Mouse (Mus musculus) spleen, postnatal 4 days (tissue): ENCODE results near the gene Hnrnpab.
"Not testable (repeated sequence)": the region's sequence is repeated elsewhere in the genome, so short reads cannot be mapped to it uniquely, and the experiment has no call there.

Experiments
- DNase-seq, 2 experiments: peaks; one replicate each; pipeline ENCODE4 v3.0.0; 2022; ENCODE audit warnings: low spot score in 2 of 2

The Hnrnpab gene

DNA sequence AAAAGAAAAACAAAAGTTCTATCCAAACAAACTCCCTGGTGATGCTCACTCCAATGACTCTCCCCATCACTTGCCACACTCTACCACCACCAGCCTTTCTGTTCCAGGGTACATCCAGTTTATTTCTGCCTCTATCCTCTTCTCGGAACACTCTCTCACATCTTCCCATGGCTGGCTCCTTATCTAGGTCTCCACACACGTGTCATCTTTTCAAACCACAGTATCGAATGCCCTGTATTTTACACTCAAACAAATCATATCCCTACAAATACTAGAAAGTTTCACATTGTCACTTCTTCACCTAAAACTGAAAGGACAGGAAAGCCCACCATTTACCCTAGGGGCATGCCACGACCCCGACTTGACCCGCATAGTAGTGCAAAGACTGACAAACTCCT lies 28.5 kb upstream of the Hnrnpab start:
- no peak for DNase-seq

DNA sequence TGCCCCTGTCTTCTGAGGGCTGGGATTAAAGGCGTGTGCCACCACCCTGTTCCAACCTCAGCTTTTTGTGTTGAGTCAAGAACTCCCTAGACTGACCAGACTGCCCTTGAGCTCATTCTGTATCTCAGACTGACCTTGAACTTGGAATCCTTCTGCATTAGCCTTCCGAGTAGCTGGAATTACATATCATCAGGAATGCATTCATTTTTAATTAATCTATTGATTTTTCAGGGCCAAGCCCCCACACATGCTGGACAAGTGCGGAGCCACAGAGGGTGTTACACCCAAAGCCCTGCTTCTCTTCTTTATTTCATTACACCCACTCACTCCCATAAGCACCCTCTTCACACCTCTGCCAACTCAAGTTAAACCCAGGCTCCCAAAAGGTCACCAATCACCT lies 27.1 kb upstream of the Hnrnpab start:
- DNase-seq = no peak

DNA sequence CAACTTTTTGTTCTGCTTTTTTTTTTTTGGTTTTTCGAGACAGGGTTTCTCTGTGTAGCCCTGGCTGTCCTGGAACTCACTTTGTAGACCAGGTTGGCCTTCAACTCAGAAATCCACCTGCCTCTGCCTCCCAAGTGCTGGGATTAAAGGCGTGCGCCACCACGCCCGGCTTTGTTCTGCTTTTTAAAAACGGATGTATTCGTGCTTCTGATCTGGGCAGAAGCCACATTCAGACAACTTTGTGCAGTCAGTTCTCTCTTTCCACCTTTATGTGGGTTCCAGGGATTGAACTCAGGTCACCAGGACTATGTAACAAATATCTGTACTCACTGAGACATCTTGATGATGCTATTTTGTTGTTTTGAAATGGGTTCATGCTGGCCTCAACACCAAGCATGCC lies 26.6 kb upstream of the Hnrnpab start:
- DNase-seq = not testable (repeated sequence)

DNA sequence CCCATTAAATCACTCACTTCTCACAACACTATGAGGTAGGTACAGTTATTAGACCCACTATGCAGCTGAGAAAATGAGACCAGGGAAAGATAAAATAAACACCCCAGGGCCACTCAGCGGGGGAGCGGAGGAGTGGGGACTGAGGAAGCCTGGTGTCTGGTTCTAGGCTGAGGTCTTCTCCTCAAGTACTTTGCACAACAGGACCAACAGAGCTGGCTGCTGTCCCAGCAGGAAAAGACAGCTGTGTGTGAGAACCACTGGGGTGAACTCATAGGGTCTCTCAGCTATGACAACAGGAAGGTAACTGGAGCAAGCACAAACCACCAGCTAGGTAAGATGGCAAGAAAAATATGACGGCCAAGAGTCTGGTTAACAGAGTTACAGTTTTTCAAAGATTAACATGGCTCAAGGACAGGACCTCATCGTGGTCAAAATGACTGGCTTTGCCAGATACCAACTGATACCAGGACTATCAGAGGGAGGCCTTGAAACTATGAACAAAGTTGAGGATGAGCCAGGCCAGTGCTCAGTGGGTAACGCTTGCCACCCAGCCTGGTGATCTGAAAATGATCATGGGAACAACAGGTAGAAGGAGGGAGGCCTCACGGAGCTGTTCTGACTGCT lies 25.6 kb upstream of the Hnrnpab start:
- DNase-seq = no peak

DNA sequence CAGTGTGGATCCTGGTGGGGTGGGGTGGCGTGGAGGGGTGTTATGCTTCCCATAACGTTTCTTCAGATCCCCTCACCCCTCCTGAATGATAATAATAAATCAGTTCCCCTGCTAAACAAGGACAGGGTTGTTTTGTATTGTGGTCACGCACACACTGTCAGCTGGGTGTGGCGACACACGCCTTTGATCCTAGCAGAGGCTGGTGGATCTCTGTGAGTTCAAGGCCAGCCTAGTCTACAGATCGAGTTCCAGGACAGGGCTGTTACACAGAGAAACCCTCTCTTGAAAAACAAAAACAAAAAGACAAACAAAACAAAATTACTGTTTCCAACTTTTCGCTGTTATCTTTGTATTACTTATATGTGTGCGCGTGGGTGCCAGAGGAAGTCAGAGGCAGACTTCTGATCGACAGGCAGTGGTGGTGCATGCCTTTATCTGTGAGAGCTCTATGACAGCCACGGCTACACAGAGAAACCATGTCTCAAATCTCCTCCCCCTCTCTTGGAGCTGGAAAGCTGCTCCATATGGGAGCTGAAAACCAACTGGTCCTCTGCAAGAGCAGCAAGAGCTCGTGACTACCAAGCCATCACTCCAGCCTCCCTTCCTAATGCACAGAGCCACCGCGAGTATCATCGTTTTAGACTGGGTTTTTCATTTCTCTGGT lies 23.1 kb upstream of the Hnrnpab start:
- DNase-seq = no peak

DNA sequence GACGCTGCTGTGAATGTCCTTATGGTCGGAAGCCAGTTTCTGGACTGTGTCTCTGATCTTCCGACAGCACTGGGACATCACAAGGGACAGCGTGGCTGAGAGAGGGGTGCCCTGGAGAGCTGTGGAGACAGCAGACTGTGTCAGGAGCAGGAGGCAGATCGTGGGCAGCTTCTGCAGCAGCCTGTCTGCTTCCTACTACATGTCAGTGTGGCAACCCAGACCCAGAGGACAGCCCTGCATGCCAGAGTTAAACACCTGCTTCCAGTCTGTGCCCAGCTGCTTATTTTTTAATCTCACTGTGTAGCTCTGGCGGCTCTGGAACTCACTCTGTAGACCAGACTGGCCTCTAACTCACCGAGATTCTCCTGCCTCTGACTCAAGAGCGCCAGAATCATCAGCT lies 21.3 kb upstream of the Hnrnpab start:
- DNase-seq = no peak

DNA sequence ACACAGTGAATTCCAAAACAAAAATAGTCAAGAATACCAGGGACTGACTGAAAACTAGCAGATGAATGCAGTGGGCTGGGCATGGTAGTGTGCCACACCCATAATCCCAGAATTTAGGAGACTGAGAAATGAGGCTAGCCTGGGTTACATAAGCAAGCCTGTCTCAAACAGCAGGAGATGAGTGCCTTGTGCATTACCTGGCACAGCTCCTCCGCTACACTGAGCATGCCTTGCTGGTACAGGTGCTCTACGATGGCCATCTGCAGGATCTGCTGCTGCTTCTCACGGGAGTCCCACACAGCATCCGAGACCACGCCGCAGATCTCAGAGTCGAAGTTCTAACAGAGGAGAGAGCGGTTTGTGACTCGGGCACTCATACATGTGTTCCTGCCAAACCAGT lies 20.8 kb upstream of the Hnrnpab start:
- no peak for DNase-seq

DNA sequence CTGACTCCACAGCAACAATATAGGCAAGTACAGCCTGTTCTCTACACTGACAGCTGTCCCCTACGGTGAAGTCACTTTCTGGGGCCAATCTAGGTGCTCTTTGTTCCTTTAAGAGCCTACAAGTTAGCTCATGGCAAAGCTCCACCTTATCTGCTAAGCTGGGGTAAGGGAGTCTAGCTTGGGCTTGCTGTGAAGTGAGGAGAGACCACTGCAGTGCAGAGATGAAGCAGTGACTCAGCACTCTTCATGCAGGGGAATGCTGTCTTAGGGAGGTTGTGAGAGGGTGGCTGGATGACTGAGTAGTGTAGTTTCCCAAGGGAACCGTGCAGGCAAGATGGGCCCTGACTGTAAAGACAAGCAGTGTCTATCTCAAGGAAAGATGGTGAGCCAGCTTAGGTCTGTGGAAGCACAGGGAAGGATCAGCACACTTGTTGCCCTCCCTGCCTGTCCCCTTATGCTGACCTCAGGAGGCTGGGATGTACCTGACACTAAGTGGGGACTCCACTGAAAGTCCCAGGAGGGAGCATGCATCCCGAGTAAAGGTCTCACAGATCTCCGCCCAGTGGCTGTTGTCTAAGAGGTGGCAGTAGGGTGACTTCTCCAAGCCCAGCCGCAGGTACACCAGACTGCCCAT lies 18.7 kb upstream of the Hnrnpab start:
- DNase-seq = no peak

DNA sequence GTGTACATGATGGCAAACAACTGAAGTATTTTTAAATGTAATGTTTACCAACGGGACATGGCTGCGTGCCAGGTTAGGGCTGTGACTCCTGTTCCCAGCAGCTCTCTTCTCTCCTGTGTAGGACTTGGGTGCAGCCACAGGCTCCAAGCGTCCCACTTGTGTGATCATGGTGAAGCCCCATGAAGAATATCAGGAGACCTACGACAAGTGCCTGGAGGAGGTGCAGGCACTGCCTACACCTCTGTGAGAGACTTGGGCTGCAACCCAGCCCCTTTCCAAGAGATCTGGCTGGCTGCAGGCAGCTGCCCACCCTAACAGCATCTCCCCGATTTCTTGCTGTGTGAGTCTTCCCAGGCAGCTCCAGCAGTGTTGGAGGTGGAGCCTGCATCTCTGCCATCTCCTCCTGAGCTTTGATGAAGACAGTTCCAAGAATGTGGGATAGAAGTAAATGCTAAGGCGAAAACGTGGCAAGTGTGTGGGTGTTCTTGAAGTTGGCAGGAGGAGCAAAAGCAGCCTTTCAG lies 16.4 kb upstream of the Hnrnpab start:
- no peak for DNase-seq

DNA sequence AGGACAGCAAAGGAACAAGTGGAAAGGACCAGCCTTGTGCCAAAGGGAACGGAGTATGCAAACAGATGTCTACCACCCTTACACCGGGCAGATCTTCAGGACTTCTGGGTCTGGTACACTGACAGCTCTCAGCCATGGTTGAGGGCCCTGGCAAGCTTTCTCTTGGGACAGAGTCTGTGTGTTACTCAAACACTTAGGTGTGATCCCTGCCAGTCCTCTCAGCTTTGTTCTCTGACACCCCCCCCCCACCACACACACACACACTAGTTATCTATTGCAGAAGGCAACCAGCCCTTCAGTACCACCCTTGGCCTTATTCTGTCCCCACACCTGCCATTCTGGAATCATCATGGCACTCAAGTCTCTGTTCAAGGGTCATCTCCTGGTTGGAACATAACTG lies 15.1 kb upstream of the Hnrnpab start:
- no peak for DNase-seq

DNA sequence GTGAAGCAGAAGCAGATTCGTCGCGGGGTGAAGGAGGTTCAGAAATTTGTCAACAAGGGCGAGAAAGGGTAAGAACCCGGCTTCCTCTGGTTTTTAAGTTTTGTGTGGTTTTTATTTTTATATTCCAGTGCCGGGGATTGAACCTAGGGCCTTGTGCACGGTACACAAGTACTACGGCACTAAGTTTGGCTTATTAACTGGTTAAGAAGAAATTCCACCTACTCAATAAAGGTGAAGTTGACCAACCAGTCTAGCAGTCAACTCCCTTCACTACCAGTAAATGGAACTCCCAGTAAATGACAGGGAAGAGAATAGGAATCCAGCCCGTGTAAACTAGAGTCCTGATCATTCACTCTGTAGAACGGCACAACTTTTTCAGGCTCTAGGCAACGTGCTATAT lies 13.4 kb upstream of the Hnrnpab start:
- no peak for DNase-seq

DNA sequence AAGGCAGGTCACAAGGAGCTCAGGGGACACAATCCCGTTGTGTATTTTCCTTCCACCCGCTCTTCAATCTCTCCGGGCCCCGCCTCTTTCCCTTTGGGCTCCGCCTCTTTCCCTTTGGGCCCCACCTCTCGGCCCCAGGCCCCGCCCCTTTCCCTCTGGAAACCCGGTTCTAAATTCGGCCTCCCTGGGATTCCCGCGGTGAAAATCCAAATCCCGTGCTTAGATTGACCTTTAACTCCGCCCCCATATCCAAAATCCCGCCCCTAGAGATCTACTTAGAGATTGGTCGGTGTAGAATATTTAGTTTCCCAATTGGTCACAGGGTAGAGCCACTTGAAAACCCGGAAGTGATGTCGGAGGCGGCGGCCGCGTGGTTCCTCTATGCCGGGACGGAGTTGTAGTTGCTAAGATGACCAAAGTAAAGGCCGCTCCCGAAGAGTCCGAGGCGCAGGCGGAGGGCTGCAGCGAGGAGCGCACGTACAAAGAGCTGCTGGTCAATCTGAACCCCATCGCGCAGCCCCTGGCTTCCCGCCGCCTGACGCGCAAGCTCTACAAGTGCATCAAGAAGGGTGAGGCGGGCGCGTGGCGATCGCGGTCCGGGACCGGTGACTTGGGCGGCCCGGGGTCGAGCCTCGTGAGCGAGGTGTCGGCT lies 12.9 kb upstream of the Hnrnpab start, which contains the start of gene Nhp2:
TSS of gene Nhp2 (plus strand) at position 327 of the 652 bp plus-strand sequence.
- DNase-seq = peak; percentile 91 to 92

DNA sequence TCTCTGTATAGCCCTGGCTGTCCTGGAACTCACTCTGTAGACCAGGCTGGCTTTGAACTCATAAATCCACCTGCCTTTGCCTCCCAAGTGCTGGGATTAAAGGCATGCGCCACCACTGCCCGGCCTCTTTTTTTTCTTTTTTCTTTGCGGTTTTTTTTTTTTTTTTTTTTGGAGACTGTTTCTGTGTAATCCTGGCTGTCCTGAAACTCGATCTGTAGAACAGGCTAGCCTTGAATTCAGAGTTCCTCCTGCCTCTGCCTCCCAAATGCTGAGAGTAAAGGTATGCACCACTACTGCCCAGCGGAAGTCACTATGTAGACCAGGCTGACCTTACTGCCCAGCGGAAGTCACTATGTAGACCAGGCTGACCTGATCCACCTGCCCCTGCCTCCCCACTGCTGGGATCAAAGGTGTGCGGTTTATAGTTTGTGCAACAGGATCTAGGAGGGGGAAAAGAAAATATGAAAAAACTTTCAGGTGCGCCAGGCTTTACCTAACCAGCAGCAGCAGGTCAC lies 12.3 kb upstream of the Hnrnpab start:
- no peak for DNase-seq

DNA sequence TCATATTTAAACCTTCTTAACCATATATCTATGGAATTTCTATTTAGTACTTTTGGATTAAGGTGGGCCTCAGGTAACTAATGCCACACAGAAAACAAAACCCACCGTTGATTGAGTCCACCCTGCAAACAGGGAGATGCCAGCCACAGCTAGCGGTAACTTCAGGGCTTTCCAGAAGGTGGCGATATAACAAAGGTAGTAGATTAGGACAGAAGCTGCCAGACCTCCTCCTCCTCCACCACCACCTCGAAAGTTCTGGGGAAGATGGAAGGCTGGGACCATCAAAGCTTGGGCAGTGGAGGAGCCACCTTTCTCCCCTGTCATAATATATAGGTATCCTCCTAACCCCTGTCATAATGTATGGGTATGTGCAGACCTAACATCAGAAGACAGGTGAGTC lies 11.0 kb upstream of the Hnrnpab start:
- peak; percentile 71 to 81 for DNase-seq

DNA sequence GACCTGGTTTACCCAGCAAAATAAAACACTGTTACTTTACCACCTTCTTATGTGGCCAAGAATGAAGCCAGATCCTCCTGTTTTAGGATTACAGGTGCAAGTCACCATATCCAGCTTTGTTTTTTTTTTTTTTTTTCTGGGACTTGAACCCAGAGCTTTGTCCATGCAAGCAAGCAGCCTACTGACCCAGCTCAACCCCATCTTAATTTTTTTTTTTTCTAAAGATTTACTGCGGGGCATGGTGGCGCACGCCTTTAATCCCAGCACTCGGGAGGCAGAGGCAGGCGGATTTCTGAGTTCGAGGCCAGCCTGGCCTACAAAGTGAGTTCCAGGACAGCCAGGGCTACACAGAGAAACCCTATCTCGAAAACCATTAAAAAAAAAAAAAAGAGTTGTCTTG lies 9.5 kb upstream of the Hnrnpab start:
- DNase-seq = not testable (repeated sequence)

DNA sequence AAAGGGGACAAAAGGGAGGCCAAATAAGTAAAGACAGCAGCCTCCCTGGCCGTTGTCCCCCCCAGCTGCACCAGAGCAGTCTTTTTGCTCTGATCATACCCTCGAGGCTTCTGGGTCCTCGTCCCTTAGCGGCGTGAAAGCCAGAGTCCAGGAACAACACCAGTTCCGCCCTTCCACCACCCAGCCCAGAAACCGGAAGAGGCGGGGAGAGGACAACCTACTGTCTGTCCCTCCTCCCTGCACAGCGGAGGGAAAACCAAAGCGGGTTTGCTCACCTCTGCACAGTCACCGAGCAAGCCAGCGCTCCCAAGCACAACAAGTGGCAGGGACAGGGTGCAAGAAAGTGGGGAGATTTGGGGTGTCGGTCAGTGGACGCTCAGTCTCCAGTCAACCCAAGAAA lies 9.0 kb upstream of the Hnrnpab start:
- peak; percentile 76 to 86 for DNase-seq

DNA sequence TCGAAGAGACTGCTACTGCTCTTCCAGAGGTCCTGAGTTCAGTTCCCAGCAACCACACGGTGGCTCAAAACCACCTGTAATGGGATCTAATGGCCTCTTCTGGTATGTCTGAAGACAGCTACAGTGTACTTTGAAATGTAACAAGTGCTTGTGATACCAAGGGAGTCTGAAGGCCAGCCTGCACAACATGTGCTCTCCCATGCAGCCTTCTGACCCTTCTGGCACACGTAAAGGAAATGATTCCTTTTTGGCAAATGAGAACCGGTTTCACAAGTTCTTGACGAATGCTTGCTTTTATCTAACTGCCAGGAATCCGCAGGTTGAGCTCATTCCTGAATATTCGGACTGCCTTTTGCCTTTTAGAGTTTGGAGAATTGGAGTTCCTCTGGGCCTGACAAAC lies 8.5 kb upstream of the Hnrnpab start:
- no peak for DNase-seq

DNA sequence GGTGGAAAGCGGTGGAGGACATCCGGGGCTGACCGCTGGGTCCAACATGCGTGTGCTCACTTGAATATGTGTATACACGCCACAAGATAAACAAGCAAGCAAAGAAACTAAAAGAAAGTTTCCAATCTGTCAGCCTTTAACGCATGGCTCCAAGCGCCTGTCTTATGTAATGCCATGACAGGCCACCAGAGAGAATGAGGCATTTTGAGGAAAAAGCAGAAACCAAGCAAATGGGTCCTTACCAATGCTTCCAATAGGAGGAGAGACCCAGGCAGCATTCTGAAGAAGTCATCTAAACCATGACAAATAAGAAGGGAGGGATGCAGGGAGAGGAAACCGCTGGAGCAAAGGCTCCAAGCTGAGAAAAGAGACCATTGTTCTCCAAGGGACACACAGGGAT lies 7.6 kb upstream of the Hnrnpab start:
- no peak for DNase-seq

DNA sequence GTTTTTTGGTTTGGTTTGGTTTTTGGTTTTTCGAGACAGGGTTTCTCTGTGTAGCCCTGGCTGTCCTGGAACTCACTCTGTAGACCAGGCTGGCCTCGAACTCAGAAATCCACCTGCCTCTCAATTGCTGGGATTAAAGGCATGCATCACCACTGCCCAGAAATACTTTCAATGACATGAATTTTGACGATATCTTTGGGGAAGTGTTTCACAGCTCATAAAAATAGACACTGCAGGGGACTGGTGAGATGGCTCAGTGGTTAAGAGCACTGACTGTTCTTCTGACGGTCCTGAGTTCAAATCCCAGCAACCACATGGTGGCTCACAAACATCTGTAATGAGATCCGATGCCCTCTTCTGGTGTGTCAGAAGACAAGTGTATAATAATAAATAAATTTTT lies 3.3 kb upstream of the Hnrnpab start:
- DNase-seq = not testable (repeated sequence)

DNA sequence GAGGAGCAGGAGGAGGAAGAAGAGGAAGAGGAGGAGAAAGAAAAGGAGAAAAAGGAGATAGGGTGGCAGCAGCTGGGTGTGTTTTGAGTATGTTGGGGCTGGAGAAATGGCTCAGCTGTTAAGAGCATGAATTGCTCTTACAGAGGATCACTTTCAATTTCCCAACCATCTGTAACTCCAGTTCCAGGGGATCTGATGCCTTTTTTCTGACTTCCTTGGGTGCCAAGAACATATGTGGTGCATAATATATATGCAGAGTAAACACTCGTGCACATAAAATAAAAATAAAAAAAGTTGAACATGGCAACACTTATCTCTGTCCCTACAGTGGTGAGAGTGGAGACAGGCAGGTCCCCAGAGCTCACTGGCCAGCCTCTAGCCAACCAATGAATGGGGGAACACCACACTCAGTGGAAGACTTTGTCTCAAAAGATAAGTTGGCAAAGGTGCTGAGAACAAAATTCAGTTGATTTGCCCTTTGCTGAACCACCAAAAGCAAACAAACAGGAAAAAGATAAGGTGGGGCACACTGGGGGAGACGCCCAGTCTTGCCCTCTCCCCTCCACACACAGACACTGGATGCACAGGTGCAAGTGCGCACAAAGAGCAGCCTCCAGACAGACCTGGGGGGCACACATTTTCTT lies 2.7 kb upstream of the Hnrnpab start:
- no peak for DNase-seq

DNA sequence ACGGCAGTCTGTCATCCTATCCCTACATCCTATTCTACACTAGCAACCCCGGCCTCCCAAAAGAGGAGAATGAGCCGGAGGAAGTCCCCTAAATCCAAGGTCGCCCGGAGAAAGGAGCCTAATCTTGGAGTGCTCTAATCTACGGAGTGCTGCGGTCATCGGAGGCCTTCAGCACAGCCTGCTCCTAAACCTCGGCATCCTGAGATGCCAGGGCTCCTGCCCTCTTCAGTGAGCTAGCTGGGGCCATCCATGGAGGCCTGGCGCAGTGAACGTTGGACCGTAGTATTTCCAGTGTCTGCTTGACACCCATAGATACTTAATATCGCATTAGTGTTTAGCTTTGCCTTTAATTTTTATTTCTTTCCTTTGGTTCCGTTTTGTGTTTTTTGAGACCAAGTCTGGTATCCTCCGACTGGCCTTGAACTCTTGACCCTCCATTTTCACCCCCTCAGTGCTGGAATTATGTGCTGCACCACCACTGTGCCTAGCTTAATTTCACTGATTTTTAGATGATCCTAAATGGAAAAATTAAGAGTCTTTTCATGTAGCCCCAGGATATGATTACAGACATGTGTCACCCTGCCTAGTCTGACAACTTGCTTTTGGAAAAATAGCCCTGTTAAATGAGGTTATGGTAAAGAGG lies 570 bp upstream of the Hnrnpab start:
- no peak for DNase-seq
